Mouse (Mus musculus) monocyte, adult 2 months (primary cell): Measurements from ENCODE around the gene Tekt4.

ENCODE experiments used
- DNase-seq, 2 experiments: peaks; one replicate each; pipeline ENCODE4 v3.0.0; 2022; ENCODE audit warnings: low spot score in 2 of 2, low read depth in 1 of 2

Tekt4 gene

DNA sequence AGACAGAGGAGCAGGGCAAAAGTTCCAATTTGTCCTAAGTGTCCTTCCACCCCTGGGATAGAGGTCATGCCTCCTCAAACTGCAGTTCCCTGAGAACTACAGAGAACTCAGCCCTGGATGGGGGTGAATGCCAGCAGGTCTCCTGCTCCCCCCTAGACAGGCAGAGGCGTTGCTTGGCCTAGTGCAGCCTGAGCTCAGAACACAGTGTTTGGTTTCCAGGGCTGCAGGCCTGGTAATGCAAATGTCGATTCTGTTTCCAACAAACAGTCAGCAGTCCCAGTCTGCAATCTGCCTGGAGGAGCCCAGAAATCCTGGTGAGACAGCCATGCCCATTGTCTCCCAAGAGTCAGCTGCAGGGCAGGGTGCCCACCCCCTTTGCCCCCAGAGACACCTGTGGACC lies at the start of gene Tekt4:
Gene Tekt4 (plus strand): TSS at position 344 of the 400 bp plus-strand sequence.
- DNase-seq: no peak

DNA sequence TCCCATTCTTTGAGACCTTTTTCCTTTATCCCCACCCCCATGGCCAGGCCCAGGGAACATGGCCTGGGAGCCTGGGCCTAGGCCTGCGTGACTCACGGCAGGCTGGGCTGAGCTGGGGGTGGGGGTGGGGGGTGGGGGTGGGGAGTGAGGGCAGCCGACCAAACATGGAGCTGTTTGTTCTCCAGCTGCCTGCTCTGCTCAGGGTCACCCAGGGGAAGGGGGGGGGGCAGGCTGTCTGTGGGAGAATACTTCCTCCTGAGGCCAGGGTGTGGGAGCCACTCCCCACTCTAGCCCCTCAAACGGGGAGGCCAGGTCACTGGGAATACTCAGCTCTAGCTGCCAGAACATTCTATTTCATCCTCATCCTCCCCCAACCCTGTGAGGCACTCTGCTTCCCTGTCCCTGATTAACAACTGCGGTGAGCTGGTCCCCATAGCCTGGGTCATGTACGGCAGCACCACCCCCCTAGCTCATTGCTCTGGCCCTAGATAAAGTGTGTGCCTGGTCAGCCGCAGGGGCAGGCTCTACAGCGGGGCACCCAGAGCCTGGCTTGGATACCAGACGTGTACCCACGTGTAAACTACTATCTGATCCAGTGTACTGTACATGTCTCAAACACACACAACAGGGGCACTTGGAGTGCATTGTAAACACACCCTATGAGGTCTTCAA lies 49.1 kb upstream of the Tekt4 start:
- no peak for DNase-seq

DNA sequence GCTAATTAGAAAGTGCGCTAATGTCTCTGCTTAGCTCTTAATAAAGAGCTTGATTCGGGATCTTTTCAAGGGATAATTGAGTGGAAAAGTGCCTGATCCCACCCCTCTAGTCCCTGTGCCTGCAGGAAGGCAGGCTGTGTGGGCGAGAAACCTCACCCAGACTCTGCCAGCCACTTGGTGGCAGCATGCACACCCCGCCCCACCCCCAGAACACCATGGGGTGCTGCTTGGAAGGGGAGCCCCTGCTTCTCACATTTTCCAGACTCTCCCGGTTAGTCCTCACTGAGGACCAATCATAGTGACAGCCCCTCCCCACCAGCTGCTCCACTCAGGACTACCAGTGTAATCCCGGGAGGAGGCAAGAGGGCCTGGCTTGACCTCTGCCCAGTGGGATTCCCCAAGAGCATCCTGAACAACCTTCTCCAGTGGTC lies 48.4 kb upstream of the Tekt4 start:
- no peak for DNase-seq

DNA sequence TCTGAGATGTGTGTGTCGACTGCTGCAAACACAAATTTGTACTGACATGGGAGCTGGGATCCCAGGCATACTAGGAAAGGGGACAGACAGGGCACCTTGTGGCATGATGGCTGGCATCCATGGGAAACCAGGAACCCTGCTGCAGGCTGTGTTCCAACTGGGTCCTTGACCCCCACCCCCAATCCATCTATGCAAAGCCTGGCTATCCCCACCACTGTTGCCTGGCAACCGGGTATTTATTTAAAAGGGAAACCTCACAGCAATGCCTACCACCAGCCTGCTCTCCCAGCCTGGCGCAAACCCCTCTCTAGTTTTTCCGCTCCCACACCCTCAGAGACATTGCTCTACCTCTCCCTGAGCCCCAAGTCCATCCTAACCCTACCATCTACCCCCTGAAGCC lies 47.1 kb upstream of the Tekt4 start:
- DNase-seq: no peak

DNA sequence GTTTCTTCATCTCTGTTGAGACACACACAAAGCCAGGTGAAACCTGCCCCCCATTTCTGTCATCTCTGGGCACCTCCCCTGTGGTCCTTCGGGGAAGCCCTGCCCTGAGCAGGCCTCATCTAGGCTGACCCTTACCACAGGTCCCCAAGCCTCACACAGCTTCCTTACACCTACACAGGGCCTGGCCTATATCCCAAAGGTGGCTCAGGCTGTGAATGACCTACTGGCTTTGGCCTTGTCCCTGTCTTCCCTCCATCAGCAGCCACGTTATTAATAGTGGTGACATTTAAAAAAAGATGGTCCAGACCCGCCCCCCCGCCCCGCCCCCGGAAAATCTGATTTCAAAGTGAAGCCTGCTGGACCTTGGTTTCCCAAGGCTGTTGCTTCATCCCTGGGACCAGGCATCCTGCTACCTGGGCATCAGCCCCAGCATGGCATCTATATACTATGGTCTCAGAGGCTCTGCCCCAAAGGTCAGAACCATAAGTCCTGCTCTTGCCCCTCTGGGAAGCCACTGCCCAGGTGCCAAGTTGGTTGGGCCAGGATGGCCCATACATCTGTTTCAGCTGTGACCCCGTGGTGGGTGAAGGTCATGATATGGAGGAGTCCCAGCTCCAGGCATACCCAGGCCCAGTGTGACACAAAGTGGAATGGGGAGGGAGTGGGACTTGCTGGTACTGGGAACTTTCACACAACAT lies 46.0 kb upstream of the Tekt4 start:
- no peak for DNase-seq

DNA sequence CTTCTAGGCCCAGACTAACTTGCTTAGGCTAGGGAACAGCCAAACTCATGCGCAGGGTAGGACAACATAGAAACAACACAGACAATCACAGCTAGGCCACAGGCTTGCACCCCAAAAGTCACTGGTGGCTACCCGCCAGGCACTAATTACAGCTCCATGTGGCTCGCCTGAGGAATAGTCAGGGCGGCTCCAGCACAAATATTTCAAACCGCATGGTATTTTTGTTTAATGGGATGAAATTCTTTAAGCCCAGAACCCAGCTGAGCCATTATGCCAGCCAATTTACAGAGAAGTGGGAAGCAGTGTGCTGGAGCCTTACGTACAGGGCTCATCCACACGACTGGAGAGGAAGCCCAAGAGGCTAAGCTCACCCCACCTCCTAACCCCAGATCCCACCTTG lies 44.8 kb upstream of the Tekt4 start:
- DNase-seq: no peak

DNA sequence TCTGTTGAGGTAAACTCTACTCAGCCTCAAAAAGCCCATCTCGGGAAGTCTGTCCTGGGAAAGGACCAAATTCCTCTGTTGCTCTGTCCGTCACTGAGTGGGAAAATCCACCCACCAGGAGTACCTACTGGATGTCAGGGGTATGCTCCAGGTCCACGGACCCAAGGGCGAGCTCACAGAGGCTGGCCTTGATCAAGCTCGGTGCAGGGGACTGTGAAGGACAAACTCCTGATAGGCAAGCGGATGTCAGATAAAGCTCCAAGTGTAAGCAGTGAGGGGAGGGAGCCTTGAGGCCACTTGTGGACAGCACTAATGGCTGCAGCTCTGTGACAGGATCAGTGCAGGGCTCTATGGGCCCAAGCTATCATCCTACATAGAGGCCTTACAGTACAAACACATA lies 44.2 kb upstream of the Tekt4 start:
- no peak for DNase-seq

DNA sequence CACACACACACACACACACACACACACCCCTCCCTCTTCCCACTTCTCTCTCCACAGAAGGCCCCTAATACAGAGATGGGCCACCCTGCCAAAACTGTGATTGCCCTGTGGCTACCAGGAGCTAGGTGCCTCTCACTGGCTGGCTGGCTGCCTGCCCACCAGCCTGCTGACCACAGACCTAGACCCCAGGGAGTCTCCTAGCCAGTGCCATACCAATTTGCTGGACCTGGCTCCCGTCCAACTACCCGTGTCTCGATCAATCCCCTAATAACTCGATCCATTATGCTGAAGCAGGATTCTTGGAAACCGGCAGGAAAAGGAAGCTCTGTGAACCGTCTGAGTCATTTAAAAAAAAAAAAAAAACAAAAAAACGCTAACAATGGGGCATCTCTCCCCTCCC lies 43.6 kb upstream of the Tekt4 start:
- DNase-seq: no peak

DNA sequence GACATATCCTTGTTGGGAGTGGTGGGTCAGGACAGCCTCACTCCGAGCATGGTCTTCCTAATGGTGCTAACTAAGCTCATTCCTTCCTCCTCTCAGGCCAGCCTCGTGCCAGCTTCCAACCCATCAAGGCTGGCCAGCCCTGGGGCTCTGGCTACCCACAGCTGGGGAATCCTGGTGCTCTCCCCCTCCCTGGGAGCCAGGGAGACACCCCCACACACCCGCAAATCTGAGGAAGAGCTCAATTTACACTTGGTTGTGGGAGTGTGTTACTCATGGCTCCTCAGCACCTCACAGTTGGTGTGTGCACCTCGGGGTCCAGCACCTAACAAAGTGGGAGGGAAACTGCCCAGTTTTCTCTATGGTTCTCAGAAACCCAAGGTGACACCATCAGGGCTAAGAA lies 43.2 kb upstream of the Tekt4 start:
- no peak for DNase-seq

DNA sequence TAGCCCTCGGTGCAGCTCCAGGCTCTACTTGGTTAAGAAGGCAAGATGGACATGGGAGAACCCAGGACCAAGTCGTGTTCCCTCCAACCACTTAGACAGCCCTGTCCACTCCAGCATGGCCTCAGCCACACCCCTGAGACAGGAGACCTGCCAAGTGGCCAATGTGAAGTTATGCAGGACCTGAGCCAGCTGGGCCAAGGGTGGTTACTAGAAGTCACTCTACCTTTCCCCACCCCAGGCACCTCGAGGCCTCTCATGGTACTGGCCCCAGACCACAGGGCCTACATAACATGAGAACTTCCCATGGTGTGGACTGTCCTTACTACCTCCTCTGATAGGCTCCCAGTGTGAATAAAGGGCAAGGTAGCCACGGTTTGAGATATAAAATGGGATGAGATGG lies 40.2 kb upstream of the Tekt4 start:
- DNase-seq: no peak

DNA sequence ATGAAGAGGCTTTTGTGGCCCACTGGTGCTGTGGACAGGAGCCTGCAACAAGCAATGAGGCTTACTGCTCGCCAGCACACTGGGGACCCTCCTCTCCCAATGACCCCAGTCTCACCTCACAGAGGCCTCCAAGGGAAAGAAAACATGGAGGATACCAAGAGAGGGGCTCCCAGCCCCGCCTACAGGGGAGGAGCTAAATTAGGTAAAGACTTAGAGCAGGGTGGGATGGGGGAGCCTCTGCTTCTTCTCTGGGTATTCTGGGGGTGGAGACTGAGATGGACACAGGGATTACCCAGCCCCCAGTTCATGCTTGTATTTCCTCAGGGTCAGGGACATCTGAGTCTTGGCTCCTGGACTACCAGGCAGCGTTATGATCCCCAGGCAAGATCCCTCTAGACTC lies 39.5 kb upstream of the Tekt4 start:
- no peak for DNase-seq

DNA sequence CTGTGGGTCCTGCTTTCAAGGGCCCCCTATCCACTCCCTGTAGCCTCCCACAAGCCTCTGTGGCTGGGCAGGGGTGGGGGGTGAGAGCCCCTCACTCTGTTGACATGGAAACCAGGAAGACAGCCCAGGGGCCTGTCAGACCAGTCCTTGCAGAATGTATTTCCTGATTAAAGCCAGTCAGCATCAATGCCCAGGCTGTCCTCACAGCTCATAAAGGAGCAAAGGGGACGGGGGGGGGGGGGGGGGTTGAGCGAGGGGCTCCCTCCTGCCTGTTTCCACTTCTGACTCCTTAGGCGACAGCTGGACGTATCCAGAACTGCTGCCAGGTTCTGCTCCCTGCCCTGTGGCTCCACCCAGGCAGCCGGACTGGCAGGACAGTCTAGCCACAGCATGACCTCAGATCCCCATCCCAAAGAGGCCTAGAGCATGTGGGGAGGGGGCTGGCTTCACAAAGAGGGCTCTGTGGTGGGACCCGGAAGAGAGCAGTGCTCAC lies 38.9 kb upstream of the Tekt4 start:
- DNase-seq: no peak

DNA sequence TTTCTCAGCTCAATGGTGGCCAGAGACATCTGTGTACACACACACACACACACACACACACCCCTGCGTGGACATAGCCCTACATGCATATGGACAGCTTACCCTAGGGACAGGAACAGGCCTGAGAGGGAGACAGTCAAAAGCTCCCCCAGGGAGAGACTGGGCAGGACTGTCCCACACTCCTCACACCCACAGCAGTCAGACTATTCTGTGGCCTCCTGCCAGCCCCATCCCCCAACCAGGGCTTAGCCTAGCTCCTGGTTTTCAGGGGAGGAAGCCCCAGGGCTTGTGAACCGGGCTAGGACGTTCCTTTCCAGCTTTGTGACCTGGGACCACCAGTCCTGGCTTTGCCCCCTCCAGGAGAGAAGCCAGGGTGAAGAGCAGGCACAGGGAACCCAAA lies 38.2 kb upstream of the Tekt4 start:
- no peak for DNase-seq

DNA sequence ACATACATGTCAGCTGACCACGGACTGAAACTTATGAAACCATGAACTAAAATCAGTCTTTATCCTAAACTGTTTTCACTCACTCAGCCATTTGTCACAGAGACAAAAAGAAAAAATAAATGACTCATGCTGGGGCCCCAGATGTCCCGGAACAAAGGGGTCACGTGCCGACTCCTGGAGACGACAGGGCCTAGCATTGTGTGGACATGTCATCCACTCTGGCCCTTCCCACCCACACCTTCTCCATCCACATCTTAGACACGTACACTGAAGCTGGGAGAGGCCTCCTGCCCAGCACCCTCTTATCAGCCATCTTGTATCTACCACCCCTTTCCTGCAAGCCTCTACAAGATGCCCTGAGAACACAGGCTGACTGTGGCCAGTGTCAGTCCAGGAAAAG lies 36.4 kb upstream of the Tekt4 start:
- no peak for DNase-seq

DNA sequence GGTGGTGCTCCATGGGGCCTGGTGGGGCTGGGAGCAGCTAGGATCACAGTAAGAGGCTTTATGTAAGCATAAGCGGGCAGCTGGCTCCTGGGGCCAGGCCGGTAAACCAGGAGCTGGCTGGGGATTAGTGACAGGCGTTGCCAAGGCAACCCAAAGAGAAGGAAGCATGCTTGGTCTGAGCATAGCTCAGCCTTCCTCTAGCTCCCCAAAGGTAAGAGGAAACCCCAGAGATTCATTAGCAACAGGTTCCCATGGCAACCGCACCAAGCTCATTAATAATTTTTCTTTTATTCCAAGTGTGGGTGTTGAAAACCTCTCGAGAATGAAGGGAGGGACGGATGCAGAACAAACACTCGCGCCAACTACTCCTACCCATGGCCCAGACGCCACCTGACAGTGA lies 35.5 kb upstream of the Tekt4 start:
- DNase-seq: no peak

DNA sequence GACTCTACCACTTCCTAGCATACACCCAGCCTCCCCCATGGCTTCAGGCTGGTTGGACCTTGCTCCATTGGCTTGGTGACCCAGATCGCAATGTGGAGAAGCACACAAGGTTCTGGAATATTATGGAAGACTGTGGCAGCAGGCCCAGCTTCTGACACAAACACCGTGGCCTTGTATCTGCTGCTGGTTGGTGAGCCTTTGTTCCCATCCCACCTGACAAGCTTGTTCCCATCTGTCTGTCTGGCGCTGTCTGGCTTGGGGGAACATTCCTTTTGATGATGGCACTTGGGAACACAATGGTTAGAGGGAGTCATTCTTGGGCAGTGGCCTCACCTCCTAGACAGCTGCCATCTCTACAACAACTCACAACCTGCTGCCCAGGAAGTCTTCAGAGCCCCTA lies 33.4 kb upstream of the Tekt4 start:
- no peak for DNase-seq

DNA sequence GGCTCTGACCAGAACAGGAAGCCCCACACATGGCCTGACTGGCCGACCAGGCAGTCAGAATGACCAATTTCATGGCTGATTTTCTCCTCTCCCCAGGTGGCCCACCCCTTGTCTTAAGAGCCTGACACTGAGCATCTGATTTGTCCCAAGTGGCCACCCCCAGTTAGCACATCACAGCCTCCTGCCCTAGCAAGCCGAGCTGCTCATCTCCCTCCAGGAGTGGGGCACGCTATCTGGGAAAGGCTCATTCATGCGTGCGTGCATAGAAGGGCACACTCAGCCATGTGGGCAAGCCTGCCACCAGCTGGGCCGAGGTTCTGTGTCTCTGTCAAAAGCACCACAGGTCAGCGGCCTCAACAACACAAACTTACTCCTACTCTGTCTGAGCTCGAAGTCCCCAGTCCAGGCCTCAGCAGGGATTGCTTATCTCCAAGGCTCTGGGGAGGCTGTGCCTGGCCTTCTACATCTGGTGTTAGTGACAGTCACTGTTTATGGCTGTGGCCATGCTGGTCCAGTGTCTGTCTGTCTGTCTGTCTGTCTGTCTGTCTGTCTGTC lies 29.8 kb upstream of the Tekt4 start:
- no peak for DNase-seq

DNA sequence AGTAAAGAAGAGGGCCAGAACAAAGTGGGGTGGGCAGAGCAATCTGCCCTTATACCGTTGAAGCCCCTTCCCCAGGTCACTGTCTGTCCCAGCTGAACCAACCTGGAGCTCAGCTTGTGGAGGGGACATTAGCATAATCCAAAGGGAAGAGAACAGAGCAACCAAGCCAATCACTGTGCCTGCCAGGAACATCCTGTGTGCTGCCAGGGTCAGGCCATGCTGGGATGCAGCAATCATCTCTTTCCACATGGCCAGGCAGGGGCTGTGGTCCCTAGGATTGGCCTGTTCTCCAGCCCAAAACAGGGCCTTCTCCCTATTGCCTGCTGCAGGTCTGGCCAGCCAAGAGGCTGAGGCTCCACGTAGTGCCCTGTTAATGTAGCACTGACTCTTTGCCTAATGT lies 28.4 kb upstream of the Tekt4 start:
- DNase-seq: no peak

DNA sequence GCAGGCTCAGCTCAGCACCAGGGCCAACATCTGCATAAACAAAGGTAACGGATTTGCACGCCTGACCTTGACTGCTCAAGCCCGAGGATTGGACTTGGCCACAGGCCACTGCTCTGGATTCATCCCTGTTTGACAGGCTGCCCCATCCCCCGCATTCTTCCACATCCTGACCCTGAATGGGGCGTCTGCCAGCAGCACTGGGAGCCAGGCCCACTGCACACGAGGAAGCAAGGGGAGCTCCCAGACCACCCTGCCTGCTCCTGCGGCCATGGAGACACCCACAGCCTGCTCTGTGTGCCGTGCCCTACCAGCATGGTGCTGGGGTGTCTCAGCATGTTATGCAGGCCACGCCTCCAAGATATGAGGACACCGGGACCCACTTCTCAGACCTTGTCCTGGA lies 27.0 kb upstream of the Tekt4 start:
- DNase-seq: no peak

DNA sequence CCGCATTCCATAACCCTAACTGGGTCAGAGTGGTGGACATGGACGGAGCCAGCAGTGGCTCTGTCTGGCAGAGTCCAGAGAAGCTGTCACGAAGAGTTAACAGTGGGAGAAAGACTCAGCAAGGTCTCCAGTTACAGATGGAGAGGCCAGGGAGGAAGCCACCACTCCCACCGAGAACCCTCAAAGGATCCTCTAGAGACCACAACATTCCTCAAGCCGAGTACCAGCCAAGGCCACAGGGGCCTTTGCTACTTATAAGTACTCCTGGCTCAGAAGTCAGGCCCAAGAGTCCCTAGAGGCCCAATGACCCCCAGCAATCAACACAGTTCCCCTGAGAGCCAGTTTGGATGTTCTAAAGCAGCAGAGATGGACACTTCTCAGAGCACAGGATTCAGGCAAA lies 25.2 kb upstream of the Tekt4 start:
- no peak for DNase-seq

DNA sequence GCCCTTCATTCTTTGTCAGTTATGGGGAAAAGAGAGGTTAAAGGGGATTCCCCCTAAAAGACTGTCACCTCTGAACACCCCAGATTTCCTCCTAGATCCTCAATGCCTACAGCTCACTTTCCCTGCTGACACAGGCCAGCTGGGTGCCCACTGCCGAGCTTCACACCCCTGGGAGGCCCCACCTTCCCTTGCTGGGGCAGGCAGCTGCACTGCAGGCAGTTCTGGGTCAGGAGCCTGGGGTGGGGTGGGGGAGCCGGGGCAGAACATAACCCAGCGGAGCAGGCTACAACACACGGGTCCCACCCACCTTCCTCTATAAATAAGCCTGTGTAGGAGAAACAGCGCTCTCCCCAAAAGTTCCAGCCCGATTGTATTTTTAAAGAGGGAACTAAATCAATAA lies 24.5 kb upstream of the Tekt4 start:
- no peak for DNase-seq

DNA sequence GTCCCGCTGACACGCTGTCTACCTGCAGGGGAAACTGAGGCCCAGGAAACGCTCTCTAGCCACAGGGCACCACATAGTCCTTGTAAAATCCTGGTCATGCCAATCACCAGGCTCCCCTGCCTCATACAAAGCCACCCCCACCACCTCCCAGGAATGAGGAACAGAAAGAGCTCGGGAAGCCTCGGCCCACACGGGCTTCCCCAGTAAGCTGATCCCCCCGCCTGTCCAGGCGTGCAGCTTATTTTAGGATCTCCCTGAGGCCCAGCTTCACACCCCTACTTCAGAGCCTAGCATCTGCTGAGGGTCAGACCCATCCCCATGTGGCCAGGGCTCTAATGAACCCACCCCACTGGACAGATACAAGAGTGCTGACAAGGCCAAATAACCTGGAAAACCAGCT lies 23.9 kb upstream of the Tekt4 start:
- no peak for DNase-seq
